Mouse (Mus musculus): ENCODE measurements around the gene Abcf3.

Abcf3 gene

GRCm38 (mm10) chr16:20540438-20540837 is 7.9 kb upstream of the Abcf3 start:
- DNase-seq (ENCODE audit: low spot score), result no peak

GRCm38 (mm10) chr16:20545696-20546095 is 2.7 kb upstream of the Abcf3 start:
- no peak for DNase-seq (ENCODE audit: low spot score)

- no peak for DNase-seq (ENCODE audit: low spot score)
Measured at GRCm38 (mm10) chr16:20547423-20547822, 954 bp upstream of the Abcf3 start.

GRCm38 (mm10) chr16:20549161-20549560 is 784 bp downstream of the Abcf3 start:
- DNase-seq (ENCODE audit: low spot score), result no peak

DNA sequence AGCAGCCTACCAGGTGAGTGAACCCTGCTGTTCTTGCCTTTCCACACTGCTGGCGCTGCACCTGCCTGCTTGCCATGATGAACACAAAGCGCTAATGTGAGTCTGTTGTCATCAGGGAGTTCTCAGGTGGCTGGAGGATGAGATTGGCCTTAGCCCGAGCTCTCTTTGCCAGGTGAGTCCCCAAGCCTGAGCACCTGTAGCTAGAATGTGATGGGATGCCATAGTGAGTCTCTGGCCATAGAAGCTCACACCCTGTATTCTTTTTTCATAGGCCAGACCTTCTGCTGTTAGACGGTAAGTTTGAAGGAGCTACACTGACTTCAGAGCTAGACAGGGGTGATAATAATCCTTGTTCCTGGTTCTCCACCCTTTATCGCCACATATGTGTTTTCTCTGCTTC is 3.3 kb downstream of the Abcf3 start:
- DNase-seq (ENCODE audit: low spot score), result no peak

- no peak for DNase-seq (ENCODE audit: low spot score)
Measured at GRCm38 (mm10) chr16:20552594-20552993, 4.2 kb downstream of the Abcf3 start.

- no peak for DNase-seq (ENCODE audit: low spot score)
Measured at GRCm38 (mm10) chr16:20555000-20555399, 6.6 kb downstream of the Abcf3 start.

GRCm38 (mm10) chr16:20557381-20557780 is 9.0 kb downstream of the Abcf3 start:
- DNase-seq (ENCODE audit: low spot score), result no peak

- DNase-seq (ENCODE audit: low spot score), result no peak
Measured at GRCm38 (mm10) chr16:20565075-20565474, 16.7 kb downstream of the Abcf3 start.

- no peak for DNase-seq (ENCODE audit: low spot score)
Measured at GRCm38 (mm10) chr16:20589366-20589938, 41.1 kb downstream of the Abcf3 start, which contains the start of gene Vwa5b2. Gene Vwa5b2 (plus strand): TSS chr16:20589471.

GRCm38 (mm10) chr16:20589939-20590679 is 41.7 kb downstream of the Abcf3 start:
- no peak for DNase-seq (ENCODE audit: low spot score)

GRCm38 (mm10) chr16:20590680-20591038 is 42.3 kb downstream of the Abcf3 start:
- no peak for DNase-seq (ENCODE audit: low spot score)

- no peak for DNase-seq (ENCODE audit: low spot score)
Measured at GRCm38 (mm10) chr16:20591076-20591705, 42.8 kb downstream of the Abcf3 start.

GRCm38 (mm10) chr16:20595060-20595673 is 46.8 kb downstream of the Abcf3 start:
- DNase-seq (ENCODE audit: low spot score), result no peak

GRCm38 (mm10) chr16:20595737-20596136 is 47.4 kb downstream of the Abcf3 start:
- no peak for DNase-seq (ENCODE audit: low spot score)

- DNase-seq (ENCODE audit: low spot score), result no peak
Measured at GRCm38 (mm10) chr16:20596687-20597441, 48.5 kb downstream of the Abcf3 start.

DNA sequence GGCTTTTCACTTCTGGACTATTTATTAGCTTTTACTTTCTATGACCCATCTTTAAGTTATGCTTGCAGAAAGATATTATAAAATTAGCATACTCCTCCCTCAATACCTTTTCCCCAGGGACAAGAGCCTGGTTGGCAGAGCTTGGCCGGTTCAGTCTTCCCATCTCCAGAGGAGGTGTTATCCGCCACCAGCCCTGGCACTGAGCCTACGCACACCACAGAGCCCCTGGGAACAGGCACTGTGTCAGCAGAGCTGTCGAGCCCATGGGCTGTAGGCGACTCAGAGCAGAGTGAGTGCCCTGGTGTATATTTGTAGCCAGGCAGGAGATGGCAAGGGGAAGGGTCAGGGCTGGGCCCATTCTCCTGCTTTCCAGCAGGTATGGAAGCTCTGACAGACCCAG is 52.1 kb downstream of the Abcf3 start:
- DNase-seq (ENCODE audit: low spot score), result no peak

DNA sequence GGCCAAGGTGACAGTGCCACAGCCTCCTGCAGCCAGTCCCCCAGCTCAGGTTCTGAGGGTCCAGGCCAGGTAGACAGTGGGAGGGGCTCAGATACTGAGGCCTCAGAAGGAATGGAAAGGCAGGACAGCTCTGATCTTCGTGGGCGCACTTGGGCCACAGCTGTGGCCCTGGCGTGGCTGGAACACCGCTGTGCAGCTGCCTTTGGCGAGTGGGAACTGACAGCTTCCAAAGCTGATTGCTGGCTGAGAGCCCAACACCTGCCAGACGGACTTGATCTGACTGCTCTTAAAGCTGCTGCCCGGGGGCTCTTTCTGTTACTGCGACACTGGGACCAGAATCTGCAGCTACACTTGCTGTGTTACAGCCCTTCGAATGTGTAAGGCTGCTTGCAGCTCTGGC is 56.3 kb downstream of the Abcf3 start:
- no peak for DNase-seq (ENCODE audit: low spot score)

DNA sequence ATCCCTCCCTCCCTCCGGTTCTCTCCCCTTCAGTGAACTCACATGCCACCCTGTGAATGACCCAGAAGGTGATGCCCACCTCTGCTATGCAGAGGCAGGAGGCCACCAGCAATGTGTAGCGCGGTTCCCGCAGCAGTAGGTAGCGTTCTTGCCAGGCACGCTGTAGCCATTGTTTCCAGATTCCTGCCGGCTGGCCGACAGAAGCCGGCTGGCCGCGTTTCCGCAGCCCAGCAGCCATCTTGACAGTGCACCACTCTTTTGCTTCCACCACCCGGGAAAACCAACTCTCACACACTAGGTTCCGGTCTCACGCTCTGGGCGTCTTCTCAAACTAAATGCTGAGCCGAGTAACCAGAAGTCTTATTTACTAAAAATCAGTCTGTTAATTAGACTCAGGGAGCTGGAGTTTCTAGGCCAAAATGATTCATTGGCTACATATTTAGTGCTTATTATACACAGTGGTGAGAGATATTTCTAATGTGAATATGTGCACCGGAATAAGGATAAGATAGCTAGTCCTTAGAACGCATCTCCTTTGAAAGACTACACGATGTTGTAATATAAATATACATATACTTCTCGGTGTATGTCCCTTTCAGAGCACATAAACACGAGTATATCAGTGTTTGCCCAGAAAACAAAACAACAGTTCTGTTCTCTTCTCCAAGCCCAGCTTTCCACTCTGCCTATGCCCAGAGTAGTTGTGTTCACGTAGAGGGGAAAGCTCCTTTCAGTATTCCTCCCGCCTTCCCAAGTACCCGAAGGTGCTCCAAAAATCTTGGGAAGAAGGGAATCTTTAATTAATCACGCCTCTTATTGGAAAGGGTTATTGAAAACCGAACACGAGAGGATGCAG is 62.4 kb downstream of the Abcf3 start:
- no peak for DNase-seq (ENCODE audit: low spot score)

Measured in layer of hippocampus, adult 9-10 months (tissue).